Mouse (Mus musculus): ENCODE results near the gene Tdp2.

DNA sequence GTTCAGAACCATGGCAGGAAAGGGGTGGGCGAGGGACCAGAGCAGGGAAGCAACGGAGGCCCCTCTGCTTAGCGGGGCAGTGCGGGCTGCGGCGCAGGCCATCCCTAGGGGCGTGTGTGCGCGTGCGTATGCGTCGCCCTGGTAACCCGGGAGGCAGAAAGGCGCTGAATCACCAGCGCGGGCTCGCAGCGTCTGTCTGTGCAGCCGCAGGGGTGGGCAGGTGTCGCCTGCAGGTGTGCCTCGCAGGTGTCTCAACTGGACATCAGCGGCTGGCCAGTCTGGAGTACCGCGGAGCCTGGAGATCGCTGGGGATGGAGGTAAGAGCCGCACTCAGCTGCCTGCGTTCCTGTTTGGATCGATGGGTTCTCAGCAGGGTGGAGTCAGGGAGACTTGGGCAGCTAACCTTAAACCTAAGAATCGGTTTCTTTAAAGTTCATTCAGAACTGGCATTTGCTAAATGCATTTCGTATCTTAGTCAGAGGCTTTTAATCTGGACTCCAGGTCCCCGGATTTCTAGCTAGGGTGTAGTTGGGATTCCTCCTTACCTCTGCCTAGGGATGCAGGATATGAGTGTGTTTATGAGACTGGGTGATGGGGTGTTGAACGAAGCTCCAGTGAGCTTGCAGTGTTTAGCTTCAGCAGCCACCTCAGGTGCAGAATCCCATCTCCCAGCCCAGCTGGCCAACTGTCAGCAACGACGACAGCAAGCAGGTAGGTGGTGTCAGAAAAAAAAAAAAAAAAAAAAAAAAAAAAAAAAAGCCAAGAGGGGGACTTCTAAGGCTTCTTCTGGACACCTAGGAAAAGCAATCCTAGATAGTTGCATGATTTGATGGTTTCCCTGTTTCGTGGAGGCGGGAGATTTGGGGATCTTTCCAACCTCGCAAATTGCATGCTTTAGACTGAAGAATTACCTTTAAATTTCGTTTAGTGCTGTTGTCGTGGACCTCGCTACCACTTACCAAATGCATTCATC, 13.8 kb downstream of the Tdp2 start, which contains the start of gene D130043K22Rik:
- TF ChIP-seq MYOG (IDR thresholded peaks at IDR 0.05; ENCODE audit: control insufficient read depth in 1 of 3, insufficient read depth in 1 of 3, insufficient read length in 2 of 3, low read depth in 2 of 3) (no peak), E2F4 (IDR thresholded peaks at IDR 0.05; ENCODE audit: insufficient read depth) (no peak), MAX (IDR thresholded peaks at IDR 0.05; ENCODE audit: low read depth) (no peak), POLR2A (IDR thresholded peaks at IDR 0.05; ENCODE audit: insufficient read length, low read depth) (no peak)

Measured in myocyte (in vitro differentiated cells).